18 mouse cellular contexts compared by ENCODE assay signal in the genomic region with DNA sequence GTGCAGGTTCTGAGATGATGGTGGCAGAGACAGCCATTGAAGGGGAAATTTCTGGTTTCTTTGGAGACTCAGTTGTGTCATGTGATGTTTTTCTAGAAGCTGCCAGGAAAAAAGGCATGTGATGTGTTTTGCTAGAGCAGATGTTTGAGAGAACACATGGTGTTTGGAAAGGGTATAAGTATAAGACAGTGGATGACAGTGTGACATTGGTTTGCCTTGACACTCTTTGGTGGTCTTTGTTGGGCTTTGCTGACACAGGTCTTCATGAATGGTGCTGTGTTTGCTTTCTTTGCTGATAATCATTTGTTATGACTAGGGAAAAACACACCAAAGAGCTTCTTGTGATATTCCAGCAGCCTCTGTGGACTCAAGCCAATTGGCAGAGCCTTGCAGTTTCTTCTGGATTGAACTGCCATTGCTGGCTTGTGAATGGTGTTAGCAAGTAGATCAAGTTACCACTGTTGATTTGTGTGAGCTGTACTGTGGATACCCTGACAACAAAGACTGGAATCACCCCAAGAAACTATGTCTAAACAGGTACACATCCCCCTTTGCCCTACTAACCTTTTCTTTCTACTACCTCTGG. TPM values are rescaled to one million over a fixed set of nuclear protein-coding genes. Genes with fewer than 3 reads are reported as not detected.
A peak's percentile ranks its signal among the peaks of the same experiment; 100 is the strongest.
DNase-seq lines count a peak whose midpoint lies in the region; ATAC-seq lines count a peak whose summit lies in the region.
"Had no signal": no experiment of that assay in that cellular context is flagged by ENCODE, and none has a peak within 500 bp of the region (broad histone marks: within the 10 kb centered on the region; RNA-seq: fewer than 3 reads in every experiment).

No protein-coding gene starts in this region.

- intact Hi-C loops in heart, postnatal 36 days (cut with DNase I) = no loop called here

- H3K4me1 ChIP-seq in embryonic facial prominence, embryonic 14.5 days (ENCODE audit: control insufficient read depth, insufficient read depth, low read length) = peaks cover 1% of the 10 kb centered on the region; the same call in 1 of the 2 replicates
- no peaks in the 10 kb centered on the region for H3K4me1 ChIP-seq in embryonic facial prominence, embryonic 10.5 days
- H3K4me1 ChIP-seq in lung, embryonic 15.5 days = 0 out of 2 replicates have a peak, but pooled peaks cover 1% of the 10 kb centered on the region
- H3K4me1 ChIP-seq: heart, embryonic 13.5 days; hindbrain, embryonic 13.5 days had no signal

- no peak overlapping the region for H3K27ac ChIP-seq in embryonic facial prominence, embryonic 14.5 days (replicated peaks; ENCODE audit: low read depth, low read length)
- no peak overlapping the region for H3K27ac ChIP-seq in embryonic facial prominence, embryonic 10.5 days (replicated peaks)
- H3K27ac ChIP-seq in lung, embryonic 15.5 days = no peak overlapping the region
- H3K27ac ChIP-seq: heart, embryonic 13.5 days; hindbrain, embryonic 13.5 days; hindbrain, postnatal 0 days had no signal

- H3K9me3 ChIP-seq in embryonic facial prominence, embryonic 14.5 days (ENCODE audit: control insufficient read depth, low read length) = peaks cover 7% of the 10 kb centered on the region; the same call in 1 of the 2 replicates
- no peaks in the 10 kb centered on the region for H3K9me3 ChIP-seq in embryonic facial prominence, embryonic 10.5 days
- H3K9me3 ChIP-seq in lung, embryonic 15.5 days = no peaks in the 10 kb centered on the region
- H3K9me3 ChIP-seq: heart, embryonic 13.5 days had no signal

- H3K27me3 ChIP-seq in embryonic facial prominence, embryonic 14.5 days (replicated peaks; ENCODE audit: control insufficient read depth, insufficient read depth, low read length) = no peaks in the 10 kb centered on the region
- no peaks in the 10 kb centered on the region for H3K27me3 ChIP-seq in embryonic facial prominence, embryonic 10.5 days (replicated peaks; ENCODE audit: low read depth, poor library complexity, severe bottlenecking)
- no peaks in the 10 kb centered on the region for H3K27me3 ChIP-seq in lung, embryonic 15.5 days
- H3K27me3 ChIP-seq: heart, embryonic 13.5 days; hindbrain, embryonic 13.5 days; Patski had no signal

- peak; percentile 15 for DNase-seq in embryonic facial prominence, embryonic 14.5 days (ENCODE audit: low spot score)
- no peak for DNase-seq in embryonic facial prominence, embryonic 10.5 days (ENCODE audit: low spot score)
- DNase-seq in heart, adult 11 months = peak; percentile 64
- no peak for DNase-seq in heart, postnatal 36 days
- DNase-seq in lung, postnatal 25 days (ENCODE audit: low spot score) = no peak
- DNase-seq in 3T3-L1 (ENCODE audit: low read depth, low spot score) = peak; percentile 51
- no peak for DNase-seq in left cerebral cortex, adult 11 months (ENCODE audit: low spot score)
- DNase-seq: adrenal gland, adult 2 months; adrenal gland, postnatal 25 days; cerebellum, adult 2 months; forebrain, postnatal 0 days had no signal

- no peak overlapping the region for H3K4me2 ChIP-seq in embryonic facial prominence, embryonic 14.5 days (ENCODE audit: low read depth, low read length)
- no peak overlapping the region for H3K4me2 ChIP-seq in lung, embryonic 15.5 days
- H3K4me2 ChIP-seq: heart, embryonic 13.5 days; hindbrain, embryonic 13.5 days had no signal

- H3K4me3 ChIP-seq in embryonic facial prominence, embryonic 14.5 days (ENCODE audit: low read depth, low read length) = no peak overlapping the region
- no peak overlapping the region for H3K4me3 ChIP-seq in embryonic facial prominence, embryonic 10.5 days
- no peak overlapping the region for H3K4me3 ChIP-seq in lung, embryonic 15.5 days
- H3K4me3 ChIP-seq: heart, embryonic 13.5 days; hindbrain, embryonic 13.5 days had no signal

- H3K9ac ChIP-seq in embryonic facial prominence, embryonic 14.5 days (ENCODE audit: low read depth, low read length) = no peak overlapping the region
- H3K9ac ChIP-seq in lung, embryonic 15.5 days = no peak overlapping the region
- H3K9ac ChIP-seq: forebrain, postnatal 0 days; heart, embryonic 13.5 days; hindbrain, embryonic 13.5 days had no signal

- H3K36me3 ChIP-seq in embryonic facial prominence, embryonic 14.5 days (ENCODE audit: control insufficient read depth, insufficient read depth, low read length) = no peaks in the 10 kb centered on the region
- H3K36me3 ChIP-seq in embryonic facial prominence, embryonic 10.5 days (replicated peaks) = no peaks in the 10 kb centered on the region
- H3K36me3 ChIP-seq in lung, embryonic 15.5 days = no peaks in the 10 kb centered on the region
- H3K36me3 ChIP-seq: heart, embryonic 13.5 days; hindbrain, embryonic 13.5 days had no signal

- no peak for ATAC-seq in embryonic facial prominence, embryonic 14.5 days (ENCODE audit: low read depth)
- peak; percentile 74; the same call in 1 of the 2 replicates for ATAC-seq in lung, embryonic 15.5 days (ENCODE audit: borderline replicate concordance, extremely low read depth, low FRiP score, low TSS enrichment)
- ATAC-seq: activated CD4-positive, CD25-positive, alpha-beta regulatory T cell, adult 4 months; forebrain, postnatal 0 days; hindbrain, postnatal 0 days; Patski had no signal

RNA-seq across cellular contexts. Expression of a gene that starts 10.1 kb away (rescaled TPM):
- 54.2 and 55.7 TPM in 2 replicates for polyA plus RNA-seq in embryonic facial prominence, embryonic 14.5 days (2014; fragmentation: Nextera tagmentation; extraction: Ambion mirVana)
- polyA plus RNA-seq in embryonic facial prominence, embryonic 10.5 days (2016; fragmentation: Nextera tagmentation; extraction: Ambion mirVana) = 52.8 and 55.1 TPM in 2 replicates
- 10 to 100 TPM; 19.2 to 20.8 TPM for total RNA-seq in heart, postnatal 36 days (2021)
- polyA plus RNA-seq in lung, embryonic 15.5 days (2015; fragmentation: Nextera tagmentation; extraction: Ambion mirVana) = 65.4 and 67.6 TPM in 2 replicates

RNA-seq across cellular contexts. Expression of a gene that starts 50.6 kb away (rescaled TPM):
- 1.5 and 1.9 TPM in 2 replicates for polyA plus RNA-seq in embryonic facial prominence, embryonic 14.5 days (2014; fragmentation: Nextera tagmentation; extraction: Ambion mirVana)
- 1.3 and 1.8 TPM in 2 replicates for polyA plus RNA-seq in embryonic facial prominence, embryonic 10.5 days (2016; fragmentation: Nextera tagmentation; extraction: Ambion mirVana)
- under 1 TPM in 1 of 2 experiments, not detected in 1; 0.68 TPM for total RNA-seq in heart, postnatal 36 days (2021)
- 1.1 and 1.8 TPM in 2 replicates for polyA plus RNA-seq in lung, embryonic 15.5 days (2015; fragmentation: Nextera tagmentation; extraction: Ambion mirVana)
- total RNA-seq: hindbrain, postnatal 0 days had no signal
- polyA plus RNA-seq: adrenal gland, adult 2 months; C2C12 had no signal

RNA-seq across cellular contexts. Expression of a gene that starts 50.6 kb away (rescaled TPM):
- polyA plus RNA-seq in embryonic facial prominence, embryonic 14.5 days (2014; fragmentation: Nextera tagmentation; extraction: Ambion mirVana) = 121 and 126 TPM in 2 replicates
- 115 and 119 TPM in 2 replicates for polyA plus RNA-seq in embryonic facial prominence, embryonic 10.5 days (2016; fragmentation: Nextera tagmentation; extraction: Ambion mirVana)
- total RNA-seq in heart, postnatal 36 days (2021) = 100 to 1,000 TPM; 167 to 188 TPM
- 124 and 132 TPM in 2 replicates for polyA plus RNA-seq in lung, embryonic 15.5 days (2015; fragmentation: Nextera tagmentation; extraction: Ambion mirVana)

Comparison
In these comparisons a context has a peak if more than half of its experiments do, and no peak if none do; other contexts are left out.
1. DNase-seq: peak in embryonic facial prominence, embryonic 14.5 days (single experiment), heart, adult 11 months (single experiment) and 3T3-L1 (single experiment); none in embryonic facial prominence, embryonic 10.5 days (single experiment), heart, postnatal 36 days (0 of 2), lung, postnatal 25 days (single experiment) and left cerebral cortex, adult 11 months (single experiment).